Mouse (Mus musculus): ENCODE data around the gene Fam131a. TPM values are rescaled to one million over a fixed set of nuclear protein-coding genes. Genes with fewer than 3 reads are reported as not detected.

The Fam131a gene
- polyA plus RNA-seq, 1 experiment = 1.5 TPM

DNA sequence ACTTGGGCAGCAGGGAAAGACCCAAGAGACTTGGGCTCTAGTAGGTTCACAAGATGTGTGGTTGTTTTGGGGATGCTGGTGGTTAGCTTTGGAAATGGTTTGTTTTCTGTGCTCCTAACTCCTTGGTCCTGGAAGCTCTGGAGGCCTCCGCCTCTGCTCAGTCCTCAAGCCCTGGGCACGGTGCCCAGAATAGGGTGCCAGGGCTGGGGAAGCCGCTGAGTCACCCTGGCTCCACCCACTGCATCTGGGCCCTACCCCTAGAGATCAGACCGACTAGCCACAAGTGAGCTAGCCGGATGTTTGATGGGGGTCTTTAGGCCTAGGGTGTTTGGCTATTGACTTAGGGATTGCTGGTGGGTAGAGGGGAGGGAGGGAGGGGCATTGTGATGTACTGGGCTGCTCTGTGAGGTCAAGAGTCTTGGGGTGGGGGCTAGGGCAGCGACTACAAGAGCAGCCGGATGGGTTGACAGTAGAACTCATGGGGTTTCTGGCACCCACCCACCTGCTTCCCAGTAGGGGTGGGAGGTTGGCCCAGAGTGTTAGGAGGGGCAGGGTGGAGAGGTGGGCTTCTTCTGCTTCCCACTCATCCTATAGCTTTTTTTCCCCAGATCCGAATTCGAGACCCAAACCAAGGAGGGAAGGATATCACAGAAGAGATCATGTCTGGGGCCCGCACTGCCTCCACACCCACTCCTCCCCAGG lies 14.9 kb upstream of the Fam131a start:
- H3K4me3 ChIP-seq (ENCODE audit: insufficient read depth, low read depth, low read length) = no peak overlapping the region
- H3K27ac ChIP-seq (replicated peaks; ENCODE audit: low read depth, low read length) = no peak overlapping the region
- H3K4me1 ChIP-seq (ENCODE audit: control insufficient read depth, insufficient read depth, insufficient read length, low read length) = peaks cover 11% of the 10 kb centered on the region

DNA sequence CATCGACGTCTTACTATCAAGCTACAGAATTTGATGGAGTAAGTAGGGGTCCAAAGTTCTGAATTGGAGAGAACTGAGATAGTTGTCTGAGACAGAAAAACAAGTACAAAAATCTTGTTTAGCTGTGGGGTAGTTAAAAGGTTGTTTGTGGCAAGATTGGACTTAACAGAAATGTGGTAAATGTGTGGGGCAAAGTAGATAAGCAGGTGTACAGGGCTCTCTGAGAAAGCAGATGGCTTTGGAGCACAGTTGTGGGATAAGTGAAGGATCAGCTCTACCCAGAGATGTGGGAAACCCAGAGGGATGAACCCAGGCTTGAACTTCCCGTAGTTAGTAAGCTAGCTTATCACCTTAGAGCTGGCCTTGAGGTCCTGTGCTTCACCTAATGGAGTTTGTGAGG lies 2.3 kb upstream of the Fam131a start:
- H3K27ac ChIP-seq (replicated peaks; ENCODE audit: low read depth, low read length) = no peak overlapping the region
- H3K4me1 ChIP-seq (ENCODE audit: control insufficient read depth, insufficient read depth, insufficient read length, low read length) = peaks cover 6% of the 10 kb centered on the region
- no peak overlapping the region for H3K4me3 ChIP-seq (ENCODE audit: insufficient read depth, low read depth, low read length)

DNA sequence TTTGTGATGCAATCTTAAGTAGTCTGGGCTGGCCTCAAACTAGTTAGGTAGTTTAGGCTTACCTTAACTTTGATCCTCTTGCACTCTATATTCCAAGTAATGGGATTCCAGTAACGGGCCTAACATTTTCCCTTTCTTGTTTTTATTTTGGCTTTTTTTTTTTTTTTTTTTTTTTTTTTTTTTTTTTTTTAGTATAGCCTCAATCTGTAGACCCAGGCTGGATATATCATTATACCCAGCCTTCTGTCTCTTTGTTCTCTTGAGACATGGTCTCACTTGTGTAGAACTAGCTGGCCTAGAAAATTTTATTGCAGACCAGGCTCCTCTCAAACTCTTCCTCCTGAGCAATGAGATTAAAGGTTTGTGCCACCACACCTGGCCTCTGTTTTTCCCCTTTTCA lies 1.4 kb upstream of the Fam131a start:
- H3K4me3 ChIP-seq (ENCODE audit: insufficient read depth, low read depth, low read length) = no peak overlapping the region
- no peak overlapping the region for H3K27ac ChIP-seq (replicated peaks; ENCODE audit: low read depth, low read length)
- H3K4me1 ChIP-seq (ENCODE audit: control insufficient read depth, insufficient read depth, insufficient read length, low read length) = peaks cover 6% of the 10 kb centered on the region

DNA sequence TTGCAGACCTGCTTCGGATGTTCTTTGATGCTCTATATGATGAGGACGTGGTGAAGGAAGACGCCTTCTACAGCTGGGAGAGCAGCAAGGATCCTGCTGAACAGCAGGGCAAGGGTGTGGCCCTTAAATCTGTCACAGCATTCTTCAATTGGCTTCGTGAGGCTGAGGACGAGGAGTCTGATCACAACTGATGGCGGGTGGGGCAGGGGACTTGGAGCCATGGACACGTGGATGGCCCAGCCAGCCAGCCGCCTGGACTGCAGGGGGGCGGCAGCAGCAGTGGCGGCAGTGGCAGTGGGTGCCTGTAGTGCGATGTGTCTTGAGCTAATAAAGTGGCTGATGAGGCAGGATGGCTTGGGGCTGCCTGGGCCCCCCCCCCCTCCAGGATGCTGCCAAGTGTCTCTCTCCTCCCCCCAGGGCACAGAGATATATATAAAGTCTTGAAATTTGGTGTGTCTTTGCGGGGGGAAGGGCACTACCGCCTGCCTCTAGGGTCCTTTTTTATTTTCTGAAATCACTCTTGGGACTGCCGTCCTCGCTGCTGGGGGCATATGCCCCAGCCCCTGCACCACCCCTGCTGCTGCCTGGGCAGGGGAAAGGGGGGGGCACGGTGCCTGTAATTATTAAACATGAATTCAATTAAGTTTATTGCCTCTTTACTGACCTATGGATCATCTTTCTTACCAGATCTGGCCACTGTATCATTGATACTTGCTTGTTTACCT lies 638 bp upstream of the Fam131a start:
- peaks cover 6% of the 10 kb centered on the region for H3K4me1 ChIP-seq (ENCODE audit: control insufficient read depth, insufficient read depth, insufficient read length, low read length)
- no peak overlapping the region for H3K4me3 ChIP-seq (ENCODE audit: insufficient read depth, low read depth, low read length)
- no peak overlapping the region for H3K27ac ChIP-seq (replicated peaks; ENCODE audit: low read depth, low read length)

DNA sequence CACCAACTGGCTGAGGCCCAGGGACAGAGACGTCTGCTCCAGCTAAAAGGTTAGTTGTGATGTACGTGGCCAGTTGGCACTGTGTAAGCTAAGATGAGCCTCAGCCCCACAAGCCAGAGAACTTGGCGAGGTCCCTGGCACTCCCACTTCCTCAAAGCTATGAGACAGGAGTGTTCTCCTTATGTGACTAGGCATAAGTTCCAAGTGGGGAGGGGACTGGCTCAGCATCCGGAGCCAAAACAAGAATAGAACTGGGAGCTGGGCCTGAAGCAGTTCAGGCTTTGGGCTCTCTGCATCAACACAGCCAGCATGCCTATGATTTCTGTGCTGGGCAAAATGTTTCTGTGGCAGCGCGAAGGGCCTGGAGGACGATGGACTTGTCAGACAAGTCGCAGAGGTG lies 1.7 kb downstream of the Fam131a start:
- H3K4me3 ChIP-seq (ENCODE audit: insufficient read depth, low read depth, low read length) = peak overlapping the region; percentile 50
- peak overlapping the region; percentile 61 for H3K27ac ChIP-seq (replicated peaks; ENCODE audit: low read depth, low read length)
- H3K4me1 ChIP-seq (ENCODE audit: control insufficient read depth, insufficient read depth, insufficient read length, low read length) = peaks cover 6% of the 10 kb centered on the region

DNA sequence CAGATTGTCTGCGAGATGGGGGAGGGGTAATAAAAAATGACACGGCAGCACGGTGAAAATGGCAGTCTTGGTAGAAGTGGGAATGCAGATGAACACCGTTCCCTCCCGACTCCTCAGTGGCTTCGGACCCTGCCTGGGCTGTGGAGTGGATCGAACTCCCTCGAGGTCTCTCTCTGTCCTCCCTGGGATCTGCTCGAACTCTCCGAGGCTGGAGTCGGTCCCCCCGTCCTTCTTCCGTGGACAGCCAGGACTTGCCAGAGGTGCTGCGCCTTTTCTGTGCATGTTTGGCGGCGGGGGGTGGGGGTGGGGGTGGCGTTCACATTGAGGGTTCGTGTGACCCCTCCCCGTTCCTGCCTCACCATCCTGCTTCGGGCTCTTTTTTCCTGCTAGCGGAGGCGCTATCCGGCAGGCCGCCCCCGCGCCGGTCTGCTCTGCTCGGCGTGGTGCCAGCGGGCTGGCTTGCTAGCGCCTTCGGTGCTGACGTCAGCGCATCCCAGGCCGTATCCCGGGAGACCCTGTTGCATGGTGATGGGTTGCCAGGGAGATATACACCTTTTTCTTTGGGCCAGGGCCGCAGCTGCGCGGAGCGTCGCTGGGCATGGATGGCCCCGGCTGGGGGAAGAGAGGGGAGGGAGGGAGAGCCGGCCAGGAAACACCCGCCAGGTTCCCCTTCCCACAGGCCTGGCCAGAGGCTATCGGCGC lies 2.7 kb downstream of the Fam131a start:
- Histone ChIP-seq H3K4me3 (ENCODE audit: insufficient read depth, low read depth, low read length) (peak overlapping the region; percentile 50), H3K27ac (replicated peaks; ENCODE audit: low read depth, low read length) (peak overlapping the region; percentile 47), H3K4me1 (ENCODE audit: control insufficient read depth, insufficient read depth, insufficient read length, low read length) (peaks cover 6% of the 10 kb centered on the region)

DNA sequence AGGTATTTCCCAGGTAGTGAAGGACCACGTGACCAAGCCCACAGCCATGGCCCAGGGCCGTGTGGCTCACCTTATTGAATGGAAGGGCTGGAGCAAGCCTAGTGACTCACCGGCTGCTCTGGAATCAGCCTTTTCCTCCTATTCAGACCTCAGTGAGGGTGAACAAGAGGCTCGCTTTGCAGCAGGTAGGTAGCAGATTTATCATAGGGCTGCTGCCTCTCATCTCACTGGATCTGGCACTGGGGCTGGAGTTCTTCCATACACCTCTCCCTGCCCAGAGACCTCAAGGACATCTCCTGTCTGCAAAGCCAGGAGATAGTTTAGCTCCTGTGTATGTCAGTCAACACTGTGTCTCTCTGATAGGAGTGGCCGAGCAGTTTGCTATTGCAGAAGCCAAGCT lies 6.2 kb downstream of the Fam131a start:
- Histone ChIP-seq H3K4me3 (ENCODE audit: insufficient read depth, low read depth, low read length) (no peak overlapping the region), H3K4me1 (ENCODE audit: control insufficient read depth, insufficient read depth, insufficient read length, low read length) (peaks cover 6% of the 10 kb centered on the region), H3K27ac (replicated peaks; ENCODE audit: low read depth, low read length) (no peak overlapping the region)

DNA sequence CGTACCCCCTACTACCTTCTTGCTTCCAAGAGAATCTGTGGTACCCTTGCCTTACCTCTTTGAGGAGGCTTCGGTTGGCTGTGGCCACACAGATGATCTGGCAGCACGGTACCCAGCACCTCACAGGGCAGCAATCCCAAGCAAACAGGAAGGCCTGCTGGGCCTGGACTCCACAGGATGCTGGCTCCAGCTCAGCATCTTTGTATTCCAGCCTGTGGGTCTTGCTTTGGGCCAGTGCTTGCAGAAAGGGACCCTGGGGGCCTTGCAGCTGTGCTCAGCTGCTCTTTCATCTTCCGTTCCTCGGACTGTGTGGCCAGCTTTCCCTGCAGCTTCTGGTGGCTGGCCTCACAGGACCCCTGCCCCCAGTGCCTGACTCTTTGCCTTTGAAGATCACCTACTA lies 7.0 kb downstream of the Fam131a start:
- Histone ChIP-seq H3K4me1 (ENCODE audit: control insufficient read depth, insufficient read depth, insufficient read length, low read length) (peaks cover under 1% of the 10 kb centered on the region; the same call in 1 of the 2 replicates), H3K27ac (replicated peaks; ENCODE audit: low read depth, low read length) (no peak overlapping the region), H3K4me3 (ENCODE audit: insufficient read depth, low read depth, low read length) (no peak overlapping the region)

DNA sequence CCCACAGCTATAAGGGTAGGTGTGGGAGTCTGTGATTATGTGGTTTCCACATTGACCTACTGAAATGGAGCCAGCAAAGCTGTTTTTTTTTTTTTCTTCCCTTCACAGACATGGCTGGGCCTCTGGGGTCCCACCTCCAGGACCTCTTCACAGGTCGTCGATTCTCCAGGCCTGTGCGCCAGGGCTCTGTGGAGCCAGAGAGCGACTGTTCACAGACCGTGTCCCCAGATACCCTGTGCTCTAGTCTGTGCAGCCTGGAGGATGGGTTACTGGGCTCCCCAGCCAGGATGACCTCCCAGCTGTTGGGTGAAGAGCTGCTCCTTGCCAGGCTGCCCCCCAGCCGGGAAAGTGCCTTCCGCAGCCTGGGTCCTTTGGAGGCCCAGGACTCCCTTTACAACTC lies 8.3 kb downstream of the Fam131a start:
- no peak overlapping the region for H3K27ac ChIP-seq (replicated peaks; ENCODE audit: low read depth, low read length)
- no peak overlapping the region for H3K4me3 ChIP-seq (ENCODE audit: insufficient read depth, low read depth, low read length)
- no peaks in the 10 kb centered on the region for H3K4me1 ChIP-seq (ENCODE audit: control insufficient read depth, insufficient read depth, insufficient read length, low read length)

DNA sequence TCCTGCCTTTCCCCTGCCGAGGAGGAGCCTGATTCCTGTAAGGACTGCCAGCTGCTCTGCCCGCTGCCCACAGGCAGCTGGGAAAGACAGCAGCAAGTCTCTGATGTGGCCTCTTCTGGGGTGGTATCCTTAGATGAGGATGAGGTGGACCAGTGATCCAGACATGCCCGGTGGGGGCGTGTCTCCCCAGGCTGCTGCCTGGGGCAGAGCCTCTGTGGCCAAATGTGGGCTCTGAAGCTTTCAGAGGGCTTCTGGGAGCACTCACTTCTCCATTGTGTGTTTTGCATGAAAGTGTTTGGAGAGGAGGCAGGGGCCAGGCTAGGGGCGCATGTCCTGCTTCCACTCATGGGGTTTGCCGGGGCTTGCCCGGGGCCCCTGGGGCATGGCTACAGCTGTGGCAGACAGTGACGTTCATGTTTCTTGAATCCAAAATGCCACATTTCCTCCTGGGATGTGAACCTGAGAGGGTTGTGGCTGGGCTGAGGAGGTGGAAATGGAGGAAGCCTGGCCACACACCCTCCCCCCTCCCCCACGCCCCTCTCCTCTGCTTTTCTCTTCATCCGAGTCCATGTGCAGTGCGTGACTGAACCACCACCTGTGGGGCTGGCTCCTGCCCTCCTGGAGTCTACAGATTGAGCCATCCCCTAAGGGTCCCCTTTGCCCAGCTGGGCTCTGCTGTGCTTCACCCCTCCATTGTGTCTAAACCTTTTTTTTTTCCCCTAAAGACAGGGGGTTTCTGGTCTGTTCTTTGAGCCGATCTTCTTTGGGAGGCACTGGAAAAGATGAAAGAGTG lies 8.9 kb downstream of the Fam131a start:
- Histone ChIP-seq H3K4me1 (ENCODE audit: control insufficient read depth, insufficient read depth, insufficient read length, low read length) (no peaks in the 10 kb centered on the region), H3K4me3 (ENCODE audit: insufficient read depth, low read depth, low read length) (no peak overlapping the region), H3K27ac (replicated peaks; ENCODE audit: low read depth, low read length) (no peak overlapping the region)

DNA sequence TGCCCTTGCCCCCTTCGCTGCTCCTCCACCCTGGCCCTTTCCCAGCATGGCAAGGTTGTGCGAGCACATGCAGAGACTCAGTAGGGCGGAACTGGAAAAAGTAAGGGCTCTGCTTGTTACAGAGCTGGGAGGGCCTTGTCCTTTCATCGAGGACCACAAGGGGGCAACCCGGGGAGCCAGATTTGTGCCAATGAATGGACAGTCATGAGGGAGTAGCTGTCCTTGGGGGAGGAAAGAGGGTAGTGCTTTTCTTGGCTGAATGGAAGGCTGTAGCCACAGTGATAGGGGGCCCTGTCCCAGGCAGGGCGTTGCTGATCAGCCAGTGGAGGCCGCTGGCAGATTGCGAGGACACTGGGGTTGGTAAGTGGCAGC lies 9.5 kb downstream of the Fam131a start:
- H3K4me1 ChIP-seq (ENCODE audit: control insufficient read depth, insufficient read depth, insufficient read length, low read length) = no peaks in the 10 kb centered on the region
- no peak overlapping the region for H3K4me3 ChIP-seq (ENCODE audit: insufficient read depth, low read depth, low read length)
- no peak overlapping the region for H3K27ac ChIP-seq (replicated peaks; ENCODE audit: low read depth, low read length)

DNA sequence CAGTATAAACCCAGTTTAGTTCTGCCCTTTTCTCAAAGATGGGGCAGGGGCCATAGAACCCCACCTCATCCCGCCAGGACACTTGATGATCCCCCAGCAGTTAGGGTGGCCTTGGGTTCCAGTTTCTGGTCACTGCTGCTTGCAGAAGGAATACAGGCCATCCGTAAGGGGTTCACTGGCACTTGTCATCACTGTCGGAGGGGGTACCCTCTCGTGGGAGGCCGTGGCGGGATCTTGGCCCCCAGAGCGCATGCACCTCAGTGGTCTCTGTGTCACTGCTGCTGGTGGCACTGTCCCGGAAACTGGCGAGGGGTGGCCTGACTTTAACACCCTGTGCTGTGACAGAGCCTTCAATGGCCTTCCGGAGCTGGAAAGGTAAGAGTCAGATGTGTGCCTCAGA lies 10.0 kb downstream of the Fam131a start:
- Histone ChIP-seq H3K4me1 (ENCODE audit: control insufficient read depth, insufficient read depth, insufficient read length, low read length) (no peaks in the 10 kb centered on the region), H3K4me3 (ENCODE audit: insufficient read depth, low read depth, low read length) (no peak overlapping the region), H3K27ac (replicated peaks; ENCODE audit: low read depth, low read length) (no peak overlapping the region)

DNA sequence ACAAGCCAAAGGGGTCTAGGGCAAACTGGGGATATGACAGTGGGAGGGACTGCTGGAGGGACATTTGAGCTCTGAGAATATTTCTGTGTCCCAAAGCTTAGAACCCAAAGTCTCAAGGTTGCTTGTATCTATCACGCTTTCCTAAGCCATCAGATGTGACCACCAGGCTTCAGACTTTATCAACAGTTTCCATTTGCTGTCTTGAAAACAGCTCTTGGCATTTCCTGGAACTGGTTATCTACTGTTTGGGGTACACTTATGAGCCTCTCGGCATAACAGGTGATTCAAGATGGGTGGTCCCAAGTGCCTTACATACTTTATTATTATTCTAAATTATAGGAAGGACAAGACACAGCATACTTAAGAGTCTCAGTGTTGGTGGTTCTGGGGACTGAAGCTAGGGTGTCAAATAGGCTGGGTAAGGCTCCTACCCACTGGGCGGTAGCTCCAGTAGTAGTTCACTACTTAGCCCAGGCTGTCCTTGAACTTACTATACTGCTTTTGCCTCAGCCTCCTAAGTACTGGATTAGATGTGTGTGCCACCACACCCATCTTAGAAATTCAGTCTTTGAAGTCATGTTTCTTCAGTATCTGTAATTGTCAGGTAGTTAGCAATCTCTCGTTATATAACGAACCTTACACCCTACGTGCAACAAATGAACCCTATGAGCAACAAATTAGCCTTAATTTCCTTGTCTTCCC lies 10.8 kb downstream of the Fam131a start:
- Histone ChIP-seq H3K4me3 (ENCODE audit: insufficient read depth, low read depth, low read length) (no peak overlapping the region), H3K4me1 (ENCODE audit: control insufficient read depth, insufficient read depth, insufficient read length, low read length) (no peaks in the 10 kb centered on the region), H3K27ac (replicated peaks; ENCODE audit: low read depth, low read length) (no peak overlapping the region)

DNA sequence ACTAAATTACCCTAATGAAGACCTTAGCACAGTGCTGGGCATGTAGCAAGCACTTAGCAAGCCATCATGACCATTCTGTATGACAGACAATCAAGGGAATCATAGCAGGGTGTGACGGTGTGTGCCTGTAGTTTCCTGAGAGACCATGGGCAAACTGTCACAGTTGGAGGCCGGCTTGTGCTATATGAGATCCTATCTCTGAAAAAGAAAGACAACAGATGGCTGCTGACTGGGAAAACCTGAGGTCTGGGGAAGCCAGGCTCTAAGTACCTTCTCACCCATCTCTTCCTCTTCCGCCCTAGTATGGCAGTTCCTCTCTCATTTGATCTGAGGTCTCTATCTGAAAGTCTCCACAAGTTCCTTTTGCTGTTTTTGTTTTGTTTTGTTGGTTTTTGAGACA lies 12.7 kb downstream of the Fam131a start:
- no peaks in the 10 kb centered on the region for H3K4me1 ChIP-seq (ENCODE audit: control insufficient read depth, insufficient read depth, insufficient read length, low read length)
- H3K4me3 ChIP-seq (ENCODE audit: insufficient read depth, low read depth, low read length) = no peak overlapping the region
- H3K27ac ChIP-seq (replicated peaks; ENCODE audit: low read depth, low read length) = no peak overlapping the region

All from brown adipose tissue, adult 24 weeks (tissue).